8 mouse cellular contexts compared by ENCODE assay signal in the genomic region with DNA sequence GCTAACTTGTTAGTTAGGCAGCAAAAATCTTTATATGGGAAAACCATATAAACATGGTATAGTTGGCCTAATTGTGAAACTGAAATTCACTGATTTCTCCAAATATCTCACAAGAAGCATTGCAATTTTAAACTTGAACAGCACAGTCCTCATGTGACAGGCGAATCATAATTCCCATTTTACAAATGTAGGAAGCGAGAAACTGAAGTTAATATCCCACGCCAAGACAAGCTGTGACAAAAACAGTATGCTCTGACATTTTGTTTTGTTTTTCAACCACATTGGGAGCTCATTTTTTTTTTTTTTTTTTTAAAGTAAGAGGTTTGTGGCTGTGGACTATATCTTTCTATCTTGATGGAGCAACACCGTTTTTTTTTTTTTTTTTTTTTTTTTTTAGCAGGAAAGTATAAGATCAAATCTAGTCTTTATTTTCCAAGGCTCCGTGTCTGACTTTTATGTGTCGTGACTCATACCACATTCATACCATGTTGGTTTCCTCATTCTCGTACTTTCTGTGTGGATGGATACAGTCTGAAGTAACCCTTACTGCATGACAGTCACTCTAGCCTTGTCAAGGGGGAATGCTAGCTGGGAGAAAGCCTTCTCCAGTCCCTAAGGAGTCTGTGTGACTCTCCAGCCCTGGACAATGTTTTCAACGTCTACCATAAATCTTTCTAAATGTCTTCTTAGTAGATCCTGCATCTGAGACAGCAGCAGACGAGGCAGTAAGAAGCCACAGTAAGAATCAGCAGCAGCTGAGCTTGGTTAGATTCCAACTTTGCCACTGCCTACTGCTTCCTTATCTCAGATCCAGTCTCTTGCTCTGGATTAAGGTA. TPM values are rescaled to one million over a fixed set of nuclear protein-coding genes. Genes with fewer than 3 reads are reported as not detected.
A peak's percentile ranks its signal among the peaks of the same experiment; 100 is the strongest.
DNase-seq lines count a peak whose midpoint lies in the region; ATAC-seq and TF ChIP-seq lines count a peak whose summit lies in the region.

No protein-coding gene starts in this region.

- H3K4me2 ChIP-seq in hindbrain, embryonic 14.5 days (replicated peaks): peak overlapping the region; percentile 72
- H3K4me2 ChIP-seq in midbrain, embryonic 12.5 days (replicated peaks): peak overlapping the region; percentile 75

- 58% methylated on average over 9 of the region's 9 CpGs for WGBS in cerebellum, adult 2 months
- 32% methylated on average over 9 of the region's 9 CpGs for WGBS in spleen, adult 2 months
- WGBS in hindbrain, embryonic 14.5 days: 62% methylated on average over 9 of the region's 9 CpGs
- WGBS in midbrain, embryonic 12.5 days: 56% methylated on average over 9 of the region's 9 CpGs

- H3K4me3 ChIP-seq in cerebellum, adult 2 months (replicated peaks; ENCODE audit: insufficient read depth, low read depth, low read length): peak overlapping the region; percentile 79
- peak overlapping the region; percentile 76 for H3K4me3 ChIP-seq in spleen, adult 2 months (ENCODE audit: extremely low read depth, insufficient read depth, insufficient read length)
- peak overlapping the region; percentile 87 for H3K4me3 ChIP-seq in hindbrain, embryonic 14.5 days (replicated peaks; ENCODE audit: low read length)
- peak overlapping the region; percentile 92 for H3K4me3 ChIP-seq in midbrain, embryonic 12.5 days

- no peaks in the 10 kb centered on the region for H3K9me3 ChIP-seq in hindbrain, embryonic 14.5 days (ENCODE audit: control insufficient read depth, low read length)
- H3K9me3 ChIP-seq in midbrain, embryonic 12.5 days: no peaks in the 10 kb centered on the region

- H3K4me1 ChIP-seq in cerebellum, adult 2 months (ENCODE audit: control insufficient read depth, insufficient read depth, low read length): no peaks in the 10 kb centered on the region
- H3K4me1 ChIP-seq in spleen, adult 2 months (ENCODE audit: control insufficient read depth, insufficient read depth, insufficient read length): peaks cover 6% of the 10 kb centered on the region; the same call in 1 of the 2 replicates
- peaks cover 13% of the 10 kb centered on the region for H3K4me1 ChIP-seq in hindbrain, embryonic 14.5 days (replicated peaks; ENCODE audit: control insufficient read depth, insufficient read depth, low read length)
- H3K4me1 ChIP-seq in midbrain, embryonic 12.5 days: 0 out of 2 replicates have a peak, but pooled peaks cover 7% of the 10 kb centered on the region

- no peak overlapping the region for H3K27ac ChIP-seq in cerebellum, adult 2 months (ENCODE audit: insufficient read depth, low read length)
- peak overlapping the region; percentile 92 for H3K27ac ChIP-seq in spleen, adult 2 months (ENCODE audit: insufficient read depth, low read length)
- H3K27ac ChIP-seq in hindbrain, embryonic 14.5 days: peak overlapping the region; percentile 93; the same call in 1 of the 2 replicates
- no peak overlapping the region for H3K27ac ChIP-seq in midbrain, embryonic 12.5 days (replicated peaks)

- intact Hi-C loops in left cerebral cortex, postnatal 36 days (cut with DNase I): loop anchor here (5.0 to 10.0 kb wide), 3 partner anchors 112 to 192 kb away; no protein-coding TSS in a partner anchor

- DNase-seq in cerebellum, adult 2 months: no peak
- no peak for DNase-seq in cerebellum, adult 18-20 months
- DNase-seq in spleen, adult 2 months (ENCODE audit: low read depth in 1 of 2, low spot score in 2 of 2): no peak
- DNase-seq in spleen, postnatal 10 days (ENCODE audit: low spot score in 2 of 2): no peak
- DNase-seq in hindbrain, embryonic 14.5 days (ENCODE audit: low spot score): no peak
- DNase-seq in left cerebral cortex, postnatal 36 days (ENCODE audit: low spot score in 2 of 2): no peak
- no peak for DNase-seq in kidney, adult 11 months

- H3K27me3 ChIP-seq in cerebellum, adult 2 months (ENCODE audit: control insufficient read depth, insufficient read depth, low read length): no peaks in the 10 kb centered on the region
- no peaks in the 10 kb centered on the region for H3K27me3 ChIP-seq in spleen, adult 2 months (ENCODE audit: control insufficient read depth, insufficient read depth, low read length)
- H3K27me3 ChIP-seq in hindbrain, embryonic 14.5 days (ENCODE audit: control insufficient read depth, insufficient read depth, low read length): no peaks in the 10 kb centered on the region
- no peaks in the 10 kb centered on the region for H3K27me3 ChIP-seq in midbrain, embryonic 12.5 days

- H3K36me3 ChIP-seq in spleen, adult 2 months (ENCODE audit: control insufficient read depth, insufficient read depth, low read length): no peaks in the 10 kb centered on the region
- 0 out of 2 replicates have a peak, but pooled peaks cover 2% of the 10 kb centered on the region for H3K36me3 ChIP-seq in hindbrain, embryonic 14.5 days (replicated peaks; ENCODE audit: control insufficient read depth, insufficient read depth)
- H3K36me3 ChIP-seq in midbrain, embryonic 12.5 days: peaks cover 7% of the 10 kb centered on the region; the same call in 1 of the 2 replicates

- H3K9ac ChIP-seq in hindbrain, embryonic 14.5 days: peak overlapping the region; percentile 89
- no peak overlapping the region; the same call in 1 of the 2 replicates for H3K9ac ChIP-seq in midbrain, embryonic 12.5 days (replicated peaks)

- ATAC-seq in hindbrain, embryonic 14.5 days (ENCODE audit: low FRiP score): no peak
- ATAC-seq in midbrain, embryonic 12.5 days (ENCODE audit: low FRiP score, low read depth): no peak

- no peak for TF ChIP-seq CTCF in cerebellum, adult 2 months (IDR thresholded peaks at IDR 0.05; ENCODE audit: borderline replicate concordance, insufficient read depth, low read depth, low read length)
- TF ChIP-seq CTCF in spleen, adult 2 months (IDR thresholded peaks at IDR 0.05; ENCODE audit: extremely low read depth, insufficient read depth, insufficient read length, insufficient replicate concordance): no peak

- TF ChIP-seq POLR2A in cerebellum, adult 2 months (IDR thresholded peaks at IDR 0.05; ENCODE audit: borderline replicate concordance, insufficient read depth, low read length): no peak
- no peak for TF ChIP-seq POLR2A in spleen, adult 2 months (IDR thresholded peaks at IDR 0.05; ENCODE audit: low read depth, low read length)

RNA-seq across cellular contexts. Expression of gene Dennd1b, which starts 0.8 kb away (rescaled TPM):
- polyA plus RNA-seq in cerebellum, adult 2 months (2012; rRNA removed): 6.2 and 8.0 TPM in 2 replicates
- 11.8 and 13.2 TPM in 2 replicates for polyA plus RNA-seq in spleen, adult 2 months (2012; rRNA removed)
- 8.5 and 11.2 TPM in 2 replicates for polyA plus RNA-seq in hindbrain, embryonic 14.5 days (2014; fragmentation: Nextera tagmentation; extraction: Ambion mirVana)
- 15.3 and 18.8 TPM in 2 replicates for polyA plus RNA-seq in midbrain, embryonic 12.5 days (2016; fragmentation: Nextera tagmentation; extraction: Ambion mirVana)
- total RNA-seq in left cerebral cortex, postnatal 36 days (2021): 10 to 100 TPM; 31.6 to 39.9 TPM

Comparison
In these comparisons a context has a peak if more than half of its experiments do, and no peak if none do; other contexts are left out.
1. H3K27ac ChIP-seq: peak in spleen, adult 2 months (single experiment) and hindbrain, embryonic 14.5 days (single experiment); none in cerebellum, adult 2 months (single experiment) and midbrain, embryonic 12.5 days (single experiment).
2. Peak in every context shown above with its lines, with median percentiles within 50 percentile points of each other: H3K4me3 ChIP-seq.